Comparison of ENCODE assay signal across 11 mouse cellular contexts in the genomic region with DNA sequence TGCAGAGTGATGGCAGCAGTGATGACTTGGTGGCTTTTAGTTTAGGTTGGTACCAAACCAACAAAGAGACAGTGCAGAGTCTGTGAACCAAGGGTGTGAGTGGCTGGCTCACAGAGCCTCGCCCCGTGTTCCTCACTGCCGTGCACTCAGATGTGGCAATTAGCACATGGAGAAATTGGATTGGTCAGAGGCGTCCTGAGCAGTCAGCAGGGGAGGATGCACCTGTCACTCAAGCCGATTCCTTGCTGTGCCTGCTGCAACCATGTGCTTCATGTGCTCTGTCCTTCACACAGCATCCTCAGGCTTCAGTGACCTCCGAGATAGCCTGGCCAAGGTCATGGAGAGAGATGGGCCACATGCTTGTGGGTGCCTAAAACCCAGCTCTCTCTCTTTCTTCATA.
"Had no signal": no experiment of that assay in that cellular context is flagged by ENCODE, and none has a peak within 500 bp of the region (broad histone marks: within the 10 kb centered on the region; RNA-seq: fewer than 3 reads in every experiment).

No protein-coding gene starts in this region.

- H3K9me3 ChIP-seq: limb, embryonic 10.5 days; liver, embryonic 13.5 days; lung, embryonic 15.5 days had no signal

- H3K27ac ChIP-seq: left cerebral cortex, adult 2 months; limb, embryonic 10.5 days; liver, embryonic 13.5 days; lung, embryonic 15.5 days; macrophage; stomach, postnatal 0 days had no signal

- DNase-seq: kidney, adult 2 months; kidney, postnatal 25 days; liver, embryonic 13.5 days; liver, postnatal 0 days; lung, postnatal 14 days; thymus, postnatal 4 days had no signal

- H3K4me3 ChIP-seq: left cerebral cortex, adult 2 months; limb, embryonic 10.5 days; liver, embryonic 13.5 days; lung, embryonic 15.5 days had no signal

- H3K27me3 ChIP-seq: liver, embryonic 13.5 days; lung, embryonic 15.5 days had no signal

- H3K9ac ChIP-seq: liver, embryonic 13.5 days; liver, postnatal 0 days; lung, embryonic 15.5 days had no signal

- H3K4me1 ChIP-seq: liver, embryonic 13.5 days; lung, embryonic 15.5 days had no signal

- H3K4me2 ChIP-seq: liver, embryonic 13.5 days; lung, embryonic 15.5 days had no signal

- ATAC-seq: liver, postnatal 0 days had no signal
